ENCODE assay signal across 8 mouse cellular contexts in genomic region chr12:113152272-113152661, GRCm38 (mm10). TPM values are rescaled to one million over a fixed set of nuclear protein-coding genes. Genes with fewer than 3 reads are reported as not detected.
A peak's percentile ranks its signal among the peaks of the same experiment; 100 is the strongest.
DNase-seq lines count a peak whose midpoint lies in the region; ATAC-seq lines count a peak whose summit lies in the region.

No protein-coding gene starts in this region.

- WGBS in embryonic facial prominence, embryonic 15.5 days = 9% methylated on average over 19 of the region's 19 CpGs
- 4% methylated on average over 19 of the region's 19 CpGs for WGBS in liver, embryonic 13.5 days (ENCODE audit: insufficient replicate concordance)
- 27% methylated on average over 19 of the region's 19 CpGs for WGBS in neural tube, embryonic 13.5 days

- peak; percentile 56 to 67 for DNase-seq in heart, postnatal 36 days
- DNase-seq in liver, embryonic 13.5 days = no peak
- no peak for DNase-seq in frontal cortex, postnatal 36 days (ENCODE audit: low spot score in 2 of 2)
- no peak for DNase-seq in left cerebral cortex, postnatal 25 days (ENCODE audit: low spot score in 2 of 2)

- peaks cover 77% of the 10 kb centered on the region for H3K4me1 ChIP-seq in erythroblast, embryonic 14.5 days (ENCODE audit: control insufficient read depth)
- H3K4me1 ChIP-seq in embryonic facial prominence, embryonic 15.5 days = peaks cover 49% of the 10 kb centered on the region
- peaks cover 77% of the 10 kb centered on the region for H3K4me1 ChIP-seq in liver, embryonic 13.5 days (replicated peaks)
- peaks cover 52% of the 10 kb centered on the region for H3K4me1 ChIP-seq in neural tube, embryonic 13.5 days (replicated peaks)

- no peak overlapping the region for H3K27ac ChIP-seq in embryonic facial prominence, embryonic 15.5 days (replicated peaks)
- no peak overlapping the region for H3K27ac ChIP-seq in liver, embryonic 13.5 days
- no peak overlapping the region for H3K27ac ChIP-seq in neural tube, embryonic 13.5 days (replicated peaks)

- H3K9ac ChIP-seq in embryonic facial prominence, embryonic 15.5 days = peak overlapping the region; percentile 37
- peak overlapping the region; percentile 70 for H3K9ac ChIP-seq in liver, embryonic 13.5 days
- peak overlapping the region; percentile 57 for H3K9ac ChIP-seq in neural tube, embryonic 13.5 days

- no peak for ATAC-seq in erythroblast, adult 5-6 weeks (replicated peaks; ENCODE audit: low FRiP score, poor library complexity, severe bottlenecking)
- no peak for ATAC-seq in embryonic facial prominence, embryonic 15.5 days (ENCODE audit: insufficient number of reproducible peaks, low FRiP score, low TSS enrichment, low read depth)
- no peak for ATAC-seq in liver, embryonic 13.5 days (ENCODE audit: low read depth)
- ATAC-seq in neural tube, embryonic 13.5 days (ENCODE audit: low read depth) = no peak

- H3K9me3 ChIP-seq in erythroblast, embryonic 14.5 days (ENCODE audit: control insufficient read depth, low read length) = no peaks in the 10 kb centered on the region
- no peaks in the 10 kb centered on the region for H3K9me3 ChIP-seq in embryonic facial prominence, embryonic 15.5 days (replicated peaks)
- no peaks in the 10 kb centered on the region for H3K9me3 ChIP-seq in liver, embryonic 13.5 days (replicated peaks)
- no peaks in the 10 kb centered on the region for H3K9me3 ChIP-seq in neural tube, embryonic 13.5 days

- peaks cover 64% of the 10 kb centered on the region for H3K27me3 ChIP-seq in erythroblast, embryonic 14.5 days (ENCODE audit: control insufficient read depth)
- peaks cover 21% of the 10 kb centered on the region for H3K27me3 ChIP-seq in embryonic facial prominence, embryonic 15.5 days
- H3K27me3 ChIP-seq in liver, embryonic 13.5 days = peaks cover 63% of the 10 kb centered on the region
- peaks cover 35% of the 10 kb centered on the region for H3K27me3 ChIP-seq in neural tube, embryonic 13.5 days

- H3K4me3 ChIP-seq in erythroblast, embryonic 14.5 days (replicated peaks) = peak overlapping the region; percentile 49
- H3K4me3 ChIP-seq in embryonic facial prominence, embryonic 15.5 days (replicated peaks) = peak overlapping the region; percentile 55
- peak overlapping the region; percentile 59 for H3K4me3 ChIP-seq in liver, embryonic 13.5 days (replicated peaks)
- H3K4me3 ChIP-seq in neural tube, embryonic 13.5 days = peak overlapping the region; percentile 37

- intact Hi-C loops in heart, postnatal 36 days (cut with DNase I) = loop anchor here (5.0 kb wide), 2 partner anchors 200 to 275 kb away; no protein-coding TSS in a partner anchor
- intact Hi-C loops in left cerebral cortex, postnatal 25 days (cut with DNase I) = no loop called here

- peak overlapping the region; percentile 85 for H3K4me2 ChIP-seq in embryonic facial prominence, embryonic 15.5 days (replicated peaks)
- peak overlapping the region; percentile 85 for H3K4me2 ChIP-seq in liver, embryonic 13.5 days
- H3K4me2 ChIP-seq in neural tube, embryonic 13.5 days = peak overlapping the region; percentile 64

- H3K36me3 ChIP-seq in erythroblast, embryonic 14.5 days (ENCODE audit: control insufficient read depth) = no peaks in the 10 kb centered on the region
- H3K36me3 ChIP-seq in embryonic facial prominence, embryonic 15.5 days = no peaks in the 10 kb centered on the region
- H3K36me3 ChIP-seq in liver, embryonic 13.5 days = no peaks in the 10 kb centered on the region
- H3K36me3 ChIP-seq in neural tube, embryonic 13.5 days = no peaks in the 10 kb centered on the region

RNA-seq across cellular contexts. Expression of gene Tedc1, which starts 4.0 kb away (rescaled TPM):
- 2.3 and 2.9 TPM in 2 replicates for polyA plus RNA-seq in erythroblast, embryonic 14.5 days (2012)
- 1.0 and 1.9 TPM in 2 replicates for total RNA-seq in erythroblast, adult 5-6 weeks (2015; ENCODE audit: low replicate concordance)
- total RNA-seq in erythroblast, adult 5-6 weeks (2017; ENCODE audit: low replicate concordance) = 7.5 and 8.2 TPM in 2 replicates
- 29.6 and 36.8 TPM in 2 replicates for polyA plus RNA-seq in embryonic facial prominence, embryonic 15.5 days (2015; fragmentation: Nextera tagmentation; extraction: Ambion mirVana)
- total RNA-seq in heart, postnatal 36 days (2021) = under 1 TPM; 0.19 to 0.49 TPM
- polyA plus RNA-seq in liver, embryonic 13.5 days (2015; fragmentation: Nextera tagmentation; extraction: Ambion mirVana) = 12.0 and 12.9 TPM in 2 replicates
- polyA plus RNA-seq in neural tube, embryonic 13.5 days (2015; fragmentation: Nextera tagmentation; extraction: Ambion mirVana) = 17.1 and 18.7 TPM in 2 replicates
- 1 to 10 TPM; 1.4 to 1.8 TPM for total RNA-seq in left cerebral cortex, postnatal 25 days (2021)

RNA-seq across cellular contexts. Expression of gene Crip1, which starts 6.2 kb away (rescaled TPM):
- polyA plus RNA-seq in erythroblast, embryonic 14.5 days (2012) = 2.8 and 3.3 TPM in 2 replicates
- 111 and 139 TPM in 2 replicates for total RNA-seq in erythroblast, adult 5-6 weeks (2015; ENCODE audit: low replicate concordance)
- 75.3 and 179 TPM in 2 replicates for total RNA-seq in erythroblast, adult 5-6 weeks (2017; ENCODE audit: low replicate concordance)
- 436 and 462 TPM in 2 replicates for polyA plus RNA-seq in embryonic facial prominence, embryonic 15.5 days (2015; fragmentation: Nextera tagmentation; extraction: Ambion mirVana)
- total RNA-seq in heart, postnatal 36 days (2021) = 100 to 1,000 TPM; 190 to 198 TPM
- 84.5 and 94.1 TPM in 2 replicates for polyA plus RNA-seq in liver, embryonic 13.5 days (2015; fragmentation: Nextera tagmentation; extraction: Ambion mirVana)
- polyA plus RNA-seq in neural tube, embryonic 13.5 days (2015; fragmentation: Nextera tagmentation; extraction: Ambion mirVana) = 66.3 and 74.9 TPM in 2 replicates
- total RNA-seq in left cerebral cortex, postnatal 25 days (2021) = 10 to 100 TPM; 12.4 to 15.2 TPM

RNA-seq across cellular contexts. Expression of gene Crip2, which starts 12.2 kb away (rescaled TPM):
- polyA plus RNA-seq in erythroblast, embryonic 14.5 days (2012) = 12.2 and 14.5 TPM in 2 replicates
- 6.9 and 9.0 TPM in 2 replicates for total RNA-seq in erythroblast, adult 5-6 weeks (2015; ENCODE audit: low replicate concordance)
- 3.6 and 3.9 TPM in 2 replicates for total RNA-seq in erythroblast, adult 5-6 weeks (2017; ENCODE audit: low replicate concordance)
- polyA plus RNA-seq in embryonic facial prominence, embryonic 15.5 days (2015; fragmentation: Nextera tagmentation; extraction: Ambion mirVana) = 150 and 162 TPM in 2 replicates
- total RNA-seq in heart, postnatal 36 days (2021) = 1,000 to 10,000 TPM; 1,482 to 1,552 TPM
- polyA plus RNA-seq in liver, embryonic 13.5 days (2015; fragmentation: Nextera tagmentation; extraction: Ambion mirVana) = 47.9 and 50.4 TPM in 2 replicates
- 301 and 350 TPM in 2 replicates for polyA plus RNA-seq in neural tube, embryonic 13.5 days (2015; fragmentation: Nextera tagmentation; extraction: Ambion mirVana)
- total RNA-seq in left cerebral cortex, postnatal 25 days (2021) = 100 to 1,000 TPM; 160 to 161 TPM

RNA-seq across cellular contexts. Expression of gene Tmem121, which starts 33.5 kb away (rescaled TPM):
- polyA plus RNA-seq in erythroblast, embryonic 14.5 days (2012) = not detected in 2 replicates
- total RNA-seq in erythroblast, adult 5-6 weeks (2015; ENCODE audit: low replicate concordance) = not detected in 2 replicates
- 1.0 TPM in 1 of 2 replicates, not detected in the other for total RNA-seq in erythroblast, adult 5-6 weeks (2017; ENCODE audit: low replicate concordance)
- 17.0 and 17.5 TPM in 2 replicates for polyA plus RNA-seq in embryonic facial prominence, embryonic 15.5 days (2015; fragmentation: Nextera tagmentation; extraction: Ambion mirVana)
- not detected for total RNA-seq in heart, postnatal 36 days (2021)
- polyA plus RNA-seq in liver, embryonic 13.5 days (2015; fragmentation: Nextera tagmentation; extraction: Ambion mirVana) = 0.46 and 0.52 TPM in 2 replicates
- 33.5 and 33.9 TPM in 2 replicates for polyA plus RNA-seq in neural tube, embryonic 13.5 days (2015; fragmentation: Nextera tagmentation; extraction: Ambion mirVana)
- 10 to 100 TPM; 26.3 to 29.6 TPM for total RNA-seq in left cerebral cortex, postnatal 25 days (2021)

RNA-seq across cellular contexts. Expression of gene Mta1, which starts 54.2 kb away (rescaled TPM):
- 18.5 and 22.5 TPM in 2 replicates for polyA plus RNA-seq in erythroblast, embryonic 14.5 days (2012)
- 14.8 and 15.0 TPM in 2 replicates for total RNA-seq in erythroblast, adult 5-6 weeks (2015; ENCODE audit: low replicate concordance)
- 8.5 and 13.6 TPM in 2 replicates for total RNA-seq in erythroblast, adult 5-6 weeks (2017; ENCODE audit: low replicate concordance)
- polyA plus RNA-seq in embryonic facial prominence, embryonic 15.5 days (2015; fragmentation: Nextera tagmentation; extraction: Ambion mirVana) = 14.7 and 15.6 TPM in 2 replicates
- total RNA-seq in heart, postnatal 36 days (2021) = 10 to 100 TPM; 48.7 to 56.4 TPM
- polyA plus RNA-seq in liver, embryonic 13.5 days (2015; fragmentation: Nextera tagmentation; extraction: Ambion mirVana) = 4.8 and 6.1 TPM in 2 replicates
- 14.8 and 15.1 TPM in 2 replicates for polyA plus RNA-seq in neural tube, embryonic 13.5 days (2015; fragmentation: Nextera tagmentation; extraction: Ambion mirVana)
- 10 to 100 TPM; 76.7 to 82.7 TPM for total RNA-seq in left cerebral cortex, postnatal 25 days (2021)

Comparison
In these comparisons a context has a peak if more than half of its experiments do, and no peak if none do; other contexts are left out.
1. DNase-seq: peak in heart, postnatal 36 days (2 of 2); none in liver, embryonic 13.5 days (single experiment), frontal cortex, postnatal 36 days (0 of 2) and left cerebral cortex, postnatal 25 days (0 of 2).
2. RNA of gene Crip1, which starts 6.2 kb away (polyA plus RNA-seq): 436 to 462 TPM in embryonic facial prominence, embryonic 15.5 days, 84.5 to 94.1 TPM in liver, embryonic 13.5 days and 66.3 to 74.9 TPM in neural tube, embryonic 13.5 days; 2.8 to 3.3 TPM in erythroblast, embryonic 14.5 days; every median in the first group is over 10 times any median in the second.
3. Peak in every context shown above with its lines, with median percentiles within 50 percentile points of each other: H3K4me3 ChIP-seq, H3K4me2 ChIP-seq and H3K9ac ChIP-seq.